Mouse (Mus musculus): Measurements from ENCODE around the gene Syt7. TPM values are rescaled to one million over a fixed set of nuclear protein-coding genes. Genes with fewer than 3 reads are reported as not detected.

The Syt7 gene
- polyA plus RNA-seq, 1 experiment = 0.37 TPM

GRCm38 (mm10) chr19:10431841-10432240 lies 43.0 kb downstream of the Syt7 start:
- 57% methylated on average over 4 of the region's 4 CpGs for WGBS

DNA sequence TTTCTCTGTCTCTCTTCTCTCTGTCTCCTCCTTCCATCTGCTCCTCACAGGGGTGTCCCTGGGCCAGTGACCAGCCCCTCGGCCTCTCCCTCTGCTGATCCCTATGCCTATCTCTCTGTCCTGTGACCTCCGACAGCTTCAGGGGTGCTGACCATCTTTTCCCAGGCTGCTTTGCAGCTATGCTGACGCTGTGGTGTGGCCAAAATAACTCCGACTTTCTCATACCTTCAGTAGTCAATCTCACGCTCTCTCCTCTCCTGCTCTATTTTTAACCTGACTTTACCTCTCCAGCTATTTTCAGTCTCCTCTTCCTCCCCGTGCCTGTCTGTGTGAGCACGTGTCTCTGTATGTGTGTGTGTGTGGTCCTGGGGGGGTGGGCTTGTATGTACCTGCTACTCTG lies 44.3 kb downstream of the Syt7 start:
- Histone ChIP-seq H3K4me1 (ENCODE audit: control insufficient read depth, insufficient read depth, low read length) (no peaks in the 10 kb centered on the region), H3K4me3 (replicated peaks; ENCODE audit: control insufficient read depth, low read depth, low read length) (no peak overlapping the region), H3K27ac (ENCODE audit: control insufficient read depth, insufficient read depth, low read depth, low read length, poor library complexity) (no peak overlapping the region)
- WGBS = 72% methylated on average over 7 of the region's 7 CpGs
- TF ChIP-seq POLR2A (IDR thresholded peaks at IDR 0.05; ENCODE audit: borderline replicate concordance, control insufficient read depth, low read depth, low read length) (no peak), CTCF (IDR thresholded peaks at IDR 0.05; ENCODE audit: control insufficient read depth, insufficient read depth, low read length) (no peak)

More at GRCm38 (mm10) chr19:10431841-10432240, 43.0 kb downstream of the Syt7 start:
- H3K4me3 ChIP-seq (replicated peaks; ENCODE audit: control insufficient read depth, low read depth, low read length) = no peak overlapping the region
- H3K27ac ChIP-seq (ENCODE audit: control insufficient read depth, insufficient read depth, low read depth, low read length, poor library complexity) = no peak overlapping the region
- no peaks in the 10 kb centered on the region for H3K4me1 ChIP-seq (ENCODE audit: control insufficient read depth, insufficient read depth, low read length)
- TF ChIP-seq POLR2A (IDR thresholded peaks at IDR 0.05; ENCODE audit: borderline replicate concordance, control insufficient read depth, low read depth, low read length) (no peak), CTCF (IDR thresholded peaks at IDR 0.05; ENCODE audit: control insufficient read depth, insufficient read depth, low read length) (no peak)

DNA sequence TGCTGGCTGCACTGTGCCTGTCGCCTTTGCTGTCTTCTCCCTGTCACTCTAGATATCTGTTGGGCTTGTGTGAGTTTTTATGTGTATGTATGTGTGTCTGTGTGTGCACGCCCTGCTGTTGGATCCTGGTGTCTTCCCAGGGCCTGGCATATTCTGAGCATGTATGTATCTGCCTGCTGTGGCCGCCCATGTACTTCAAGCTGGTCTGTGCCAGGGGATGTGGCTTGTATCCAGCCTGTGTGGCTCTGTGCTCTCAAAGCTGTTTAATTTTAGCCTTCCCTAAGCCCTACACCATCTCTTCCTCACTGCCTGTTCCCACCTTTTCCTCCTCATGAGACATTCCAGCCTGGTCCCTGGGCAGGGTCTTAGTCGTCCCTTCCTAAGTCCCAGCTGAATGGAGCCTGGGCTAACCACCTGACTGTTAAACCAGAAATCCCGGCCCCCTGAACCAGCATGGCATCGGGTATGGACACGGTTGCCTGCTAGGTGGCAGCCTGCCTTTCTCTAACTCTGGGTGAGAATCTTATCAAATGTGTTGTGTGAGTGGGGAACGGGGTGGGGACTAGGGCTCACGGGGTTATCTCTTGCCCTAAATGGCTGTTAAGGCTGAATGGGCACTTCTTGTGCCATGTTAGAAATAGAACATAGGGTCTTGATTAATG lies 45.1 kb downstream of the Syt7 start:
- H3K4me1 ChIP-seq (ENCODE audit: control insufficient read depth, insufficient read depth, low read length) = no peaks in the 10 kb centered on the region

DNA sequence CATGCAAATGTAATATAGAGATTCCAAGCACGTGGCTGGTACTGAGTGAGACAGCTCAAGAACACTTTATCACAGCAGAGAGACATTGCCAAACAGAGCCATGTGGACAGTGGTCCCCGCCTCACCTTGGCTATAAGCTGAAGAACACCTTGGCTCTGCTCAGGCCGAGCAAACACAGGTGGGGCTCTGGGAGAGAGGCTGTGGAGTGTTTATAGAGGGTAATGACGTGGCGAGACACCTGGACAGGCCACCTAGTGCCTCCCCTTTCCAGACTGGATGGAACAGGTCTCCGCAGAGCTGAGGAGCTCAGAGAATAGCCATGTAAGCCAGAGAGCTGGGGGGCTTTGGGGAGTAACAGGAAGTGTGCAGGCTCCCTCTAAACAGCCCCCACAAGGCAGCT lies 46.0 kb downstream of the Syt7 start:
- 65% methylated on average over 6 of the region's 6 CpGs for WGBS
- Histone ChIP-seq H3K4me1 (ENCODE audit: control insufficient read depth, insufficient read depth, low read length) (no peaks in the 10 kb centered on the region), H3K4me3 (replicated peaks; ENCODE audit: control insufficient read depth, low read depth, low read length) (no peak overlapping the region), H3K27ac (ENCODE audit: control insufficient read depth, insufficient read depth, low read depth, low read length, poor library complexity) (no peak overlapping the region)
- TF ChIP-seq POLR2A (IDR thresholded peaks at IDR 0.05; ENCODE audit: borderline replicate concordance, control insufficient read depth, low read depth, low read length) (no peak), CTCF (IDR thresholded peaks at IDR 0.05; ENCODE audit: control insufficient read depth, insufficient read depth, low read length) (no peak)

More for the DNA sequence above, 45.1 kb downstream of the Syt7 start:
- TF ChIP-seq CTCF (IDR thresholded peaks at IDR 0.05; ENCODE audit: control insufficient read depth, insufficient read depth, low read length) (no peak), POLR2A (IDR thresholded peaks at IDR 0.05; ENCODE audit: borderline replicate concordance, control insufficient read depth, low read depth, low read length) (no peak)
- H3K27ac ChIP-seq (ENCODE audit: control insufficient read depth, insufficient read depth, low read depth, low read length, poor library complexity) = no peak overlapping the region
- no peak overlapping the region for H3K4me3 ChIP-seq (replicated peaks; ENCODE audit: control insufficient read depth, low read depth, low read length)
- WGBS = 68% methylated on average over 9 of the region's 9 CpGs

- 31% methylated on average over 3 of the region's 3 CpGs for whole genome bisulfite sequencing
- Histone ChIP-seq H3K4me1 (ENCODE audit: control insufficient read depth, insufficient read depth, low read length) (no peaks in the 10 kb centered on the region), H3K27ac (ENCODE audit: control insufficient read depth, insufficient read depth, low read depth, low read length, poor library complexity) (no peak overlapping the region), H3K4me3 (replicated peaks; ENCODE audit: control insufficient read depth, low read depth, low read length) (no peak overlapping the region)
- TF ChIP-seq POLR2A (IDR thresholded peaks at IDR 0.05; ENCODE audit: borderline replicate concordance, control insufficient read depth, low read depth, low read length) (no peak), CTCF (IDR thresholded peaks at IDR 0.05; ENCODE audit: control insufficient read depth, insufficient read depth, low read length) (peak; percentile 58)
Measured at GRCm38 (mm10) chr19:10435908-10436307, 47.0 kb downstream of the Syt7 start.

DNA sequence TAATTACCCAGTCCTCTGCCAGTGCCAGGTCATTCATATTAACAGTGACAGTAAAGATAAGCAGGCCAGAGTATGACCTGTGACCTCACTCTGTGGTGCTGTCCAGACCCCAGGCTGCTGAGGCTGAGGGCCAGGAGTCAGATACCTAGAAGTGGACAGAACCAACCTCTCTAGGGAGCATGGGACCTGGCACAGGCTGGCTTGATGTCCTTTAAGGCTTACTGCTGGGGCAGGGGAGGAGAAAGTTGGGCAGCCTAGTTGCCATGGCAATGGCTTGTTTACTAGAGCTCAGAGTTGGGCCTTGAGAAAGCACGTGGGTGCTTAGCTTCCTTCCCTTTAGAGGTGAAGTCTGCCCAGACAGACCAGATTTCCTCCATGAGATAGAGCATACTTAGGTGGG lies 47.8 kb downstream of the Syt7 start:
- Histone ChIP-seq H3K4me3 (replicated peaks; ENCODE audit: control insufficient read depth, low read depth, low read length) (no peak overlapping the region), H3K27ac (ENCODE audit: control insufficient read depth, insufficient read depth, low read depth, low read length, poor library complexity) (no peak overlapping the region), H3K4me1 (ENCODE audit: control insufficient read depth, insufficient read depth, low read length) (no peaks in the 10 kb centered on the region)
- whole genome bisulfite sequencing = 3% methylated on average over 1 of the region's 1 CpGs
- TF ChIP-seq POLR2A (IDR thresholded peaks at IDR 0.05; ENCODE audit: borderline replicate concordance, control insufficient read depth, low read depth, low read length) (no peak), CTCF (IDR thresholded peaks at IDR 0.05; ENCODE audit: control insufficient read depth, insufficient read depth, low read length) (no peak)

DNA sequence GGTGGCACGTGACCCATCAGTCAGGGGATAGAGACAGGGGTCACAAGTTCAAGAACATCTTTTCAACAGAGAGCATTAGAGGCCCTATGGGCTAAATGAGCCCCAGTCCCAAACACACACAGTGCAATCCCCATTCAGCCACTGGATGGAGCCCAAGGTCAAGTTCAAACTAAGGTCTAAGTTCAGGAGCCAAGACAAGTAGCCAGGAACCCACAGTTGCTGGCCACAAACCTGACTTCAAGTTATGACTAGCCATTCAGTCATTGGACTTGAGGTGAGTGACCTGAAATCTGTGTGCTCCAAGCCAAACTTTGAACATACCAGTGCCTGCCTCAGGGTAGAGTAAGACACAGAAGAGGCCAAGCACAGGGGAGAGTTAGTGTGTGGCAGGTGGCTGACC lies 48.6 kb downstream of the Syt7 start:
- WGBS = 66% methylated on average over 1 of the region's 1 CpGs
- TF ChIP-seq POLR2A (IDR thresholded peaks at IDR 0.05; ENCODE audit: borderline replicate concordance, control insufficient read depth, low read depth, low read length) (no peak), CTCF (IDR thresholded peaks at IDR 0.05; ENCODE audit: control insufficient read depth, insufficient read depth, low read length) (peak; percentile 20; the same call in 1 of the 2 replicates)

GRCm38 (mm10) chr19:10444685-10445369 lies 55.9 kb downstream of the Syt7 start:
- TF ChIP-seq CTCF (IDR thresholded peaks at IDR 0.05; ENCODE audit: control insufficient read depth, insufficient read depth, low read length) = no peak
- no peak for TF ChIP-seq POLR2A (IDR thresholded peaks at IDR 0.05; ENCODE audit: borderline replicate concordance, control insufficient read depth, low read depth, low read length)
- Histone ChIP-seq H3K4me1 (ENCODE audit: control insufficient read depth, insufficient read depth, low read length) (no peaks in the 10 kb centered on the region), H3K4me3 (replicated peaks; ENCODE audit: control insufficient read depth, low read depth, low read length) (no peak overlapping the region), H3K27ac (ENCODE audit: control insufficient read depth, insufficient read depth, low read depth, low read length, poor library complexity) (no peak overlapping the region)
- WGBS = 76% methylated on average over 15 of the region's 15 CpGs

More for the DNA sequence above, 48.6 kb downstream of the Syt7 start:
- Histone ChIP-seq H3K4me1 (ENCODE audit: control insufficient read depth, insufficient read depth, low read length) (no peaks in the 10 kb centered on the region), H3K27ac (ENCODE audit: control insufficient read depth, insufficient read depth, low read depth, low read length, poor library complexity) (no peak overlapping the region), H3K4me3 (replicated peaks; ENCODE audit: control insufficient read depth, low read depth, low read length) (no peak overlapping the region)

Measured in bone marrow, adult 2 months (tissue).